Mouse (Mus musculus) thymus, adult 2 months (tissue): ENCODE data around the gene Mustn1.

Experiments
- CTCF ChIP-seq: fragments of 200-500 bp; IDR thresholded peaks from 2 replicates; pipeline ENCODE4 v1.5.1; 2012; ENCODE audit warnings: mild to moderate bottlenecking, control low read depth, low read length, moderate library complexity, borderline replicate concordance; ENCODE audit not compliant: control insufficient read depth, poor library complexity, insufficient read depth; ENCODE audit errors: extremely low read depth
- POLR2A ChIP-seq: fragments of 200-500 bp; IDR thresholded peaks from 2 replicates; pipeline ENCODE4 v1.6.1; 2012; ENCODE audit warnings: mild to moderate bottlenecking, low read length, control low read depth, moderate library complexity; ENCODE audit not compliant: control insufficient read depth, poor library complexity, insufficient read depth; ENCODE audit errors: extremely low read depth

- TF ChIP-seq CTCF = no peak
- TF ChIP-seq POLR2A = no peak
Measured at GRCm38 (mm10) chr14:30878958-30879571, at the start of gene Mustn1.
